Mouse (Mus musculus) spleen, adult 2 months (tissue): Measurements from ENCODE around the gene Cltc.

Source experiments
- CTCF ChIP-seq: fragments of 200-500 bp; IDR thresholded peaks from 2 replicates; pipeline ENCODE4 v1.5.1; 2011; ENCODE audit warnings: mild to moderate bottlenecking, inconsistent platforms; ENCODE audit not compliant: insufficient read depth, insufficient read length, insufficient replicate concordance; ENCODE audit errors: extremely low read depth
- POLR2A ChIP-seq: fragments of 200-500 bp; IDR thresholded peaks from 2 replicates; pipeline ENCODE4 v1.6.1; 2011; ENCODE audit warnings: low read depth, low read length, inconsistent platforms

- no peak for TF ChIP-seq CTCF
- no peak for TF ChIP-seq POLR2A
Observed at GRCm38 (mm10) chr11:86749776-86750423, 7.5 kb downstream of the Cltc start.
